Mouse (Mus musculus): ENCODE data around the gene Prpf8. TPM values are rescaled to one million over a fixed set of nuclear protein-coding genes. Genes with fewer than 3 reads are reported as not detected.

The Prpf8 gene
- total RNA-seq, 1 experiment from 2014 or later, result 166 TPM

Small RNA genes lying within 50 kb of the gene (microRNA-seq; reads per million reads assigned to microRNA genes)
- gene Mir22, result 15,879 to 37,126 reads per million in 2 experiments
- gene Mir3971, result 0 reads per million in 2 experiments

Other genes with a start within 250 kb of the Prpf8 start
- gene Rpa1, start 138.5 kb upstream of the Prpf8 start, total RNA-seq (2021), result 45.4 and 59.6 TPM in 2 replicates
- gene Smyd4, start 138.4 kb upstream of the Prpf8 start, total RNA-seq (2021), result 7.0 and 9.3 TPM in 2 replicates
- 12.4 and 23.9 TPM in 2 replicates for gene Serpinf1, start 64.1 kb upstream of the Prpf8 start, total RNA-seq (2021)
- 7.7 TPM in 1 of 2 replicates, not detected in the other for gene Serpinf2, start 47.2 kb upstream of the Prpf8 start, total RNA-seq (2021)
- gene Wdr81, start 32.1 kb upstream of the Prpf8 start, total RNA-seq (2021), result 21.9 and 23.5 TPM in 2 replicates
- gene Tlcd2, start 25.1 kb upstream of the Prpf8 start, total RNA-seq (2021), result 16.2 and 16.8 TPM in 2 replicates
- gene Rilp, start 23.3 kb downstream of the Prpf8 start, total RNA-seq (2021), result 12.7 and 14.6 TPM in 2 replicates
- gene Scarf1, start 26.7 kb downstream of the Prpf8 start, total RNA-seq (2021), result 9.4 and 10.0 TPM in 2 replicates
- gene Slc43a2, start 44.9 kb downstream of the Prpf8 start, total RNA-seq (2021), result 23.0 and 24.0 TPM in 2 replicates
- 182 and 184 TPM in 2 replicates for gene Pitpna, start 101.3 kb downstream of the Prpf8 start, total RNA-seq (2021)
- gene Inpp5k, start 144.2 kb downstream of the Prpf8 start, total RNA-seq (2021), result 40.6 and 61.6 TPM in 2 replicates
- gene Myo1c, start 163.7 kb downstream of the Prpf8 start, total RNA-seq (2021), result 157 and 166 TPM in 2 replicates
- 112 and 117 TPM in 2 replicates for gene Crk, start 192.4 kb downstream of the Prpf8 start, total RNA-seq (2021)
- 594 and 621 TPM in 2 replicates for gene Ywhae, start 246.1 kb downstream of the Prpf8 start, total RNA-seq (2021)

All from adrenal gland, postnatal 25 days (tissue).